Mouse (Mus musculus): ENCODE results near the gene Pkd1l2. TPM values are rescaled to one million over a fixed set of nuclear protein-coding genes. Genes with fewer than 3 reads are reported as not detected.

Gene Pkd1l2
- total and polyA plus RNA-seq, 2 experiments from 2014 or later: under 0.01 to 0.17 TPM

DNA sequence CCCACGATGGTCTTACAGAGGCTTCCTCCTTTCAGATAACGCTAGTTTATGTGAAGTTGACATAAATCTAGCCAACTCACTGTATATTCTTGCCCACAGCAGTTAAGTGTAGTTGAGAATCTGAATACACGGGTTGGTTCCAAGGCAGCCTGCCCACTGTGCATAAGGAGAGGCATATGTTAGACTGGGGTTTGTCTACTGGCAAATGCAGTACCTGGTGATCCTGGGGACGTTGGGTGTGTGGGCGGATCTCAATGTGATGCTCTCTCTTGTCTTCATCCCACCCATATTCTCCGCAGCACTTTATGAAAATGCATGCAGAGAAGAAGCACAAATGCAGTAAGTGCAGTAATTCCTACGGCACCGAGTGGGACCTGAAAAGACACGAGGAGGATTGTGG lies 127.8 kb downstream of the Pkd1l2 start:
- Histone ChIP-seq H3K9ac (replicated peaks; ENCODE audit: low read length, poor library complexity, severe bottlenecking) (no peak overlapping the region), H3K27me3 (ENCODE audit: insufficient read depth, low read length) (no peaks in the 10 kb centered on the region), H3K36me3 (ENCODE audit: insufficient read depth, low read length) (peaks cover 54% of the 10 kb centered on the region), H3K4me2 (ENCODE audit: low read depth, low read length, poor library complexity, severe bottlenecking) (no peak overlapping the region), H3K4me3 (ENCODE audit: low read depth, low read length) (no peak overlapping the region), H3K27ac (ENCODE audit: low read depth, low read length) (no peak overlapping the region), H3K4me1 (ENCODE audit: insufficient read depth, low read length) (no peaks in the 10 kb centered on the region), H3K9me3 (ENCODE audit: low read length) (no peaks in the 10 kb centered on the region)
- ATAC-seq (ENCODE audit: low FRiP score) (no peak), DNase-seq (ENCODE audit: low spot score) (no peak)
- 94% methylated on average over 9 of the region's 9 CpGs for WGBS
- TF ChIP-seq CTCF (IDR thresholded peaks at IDR 0.05): no peak

DNA sequence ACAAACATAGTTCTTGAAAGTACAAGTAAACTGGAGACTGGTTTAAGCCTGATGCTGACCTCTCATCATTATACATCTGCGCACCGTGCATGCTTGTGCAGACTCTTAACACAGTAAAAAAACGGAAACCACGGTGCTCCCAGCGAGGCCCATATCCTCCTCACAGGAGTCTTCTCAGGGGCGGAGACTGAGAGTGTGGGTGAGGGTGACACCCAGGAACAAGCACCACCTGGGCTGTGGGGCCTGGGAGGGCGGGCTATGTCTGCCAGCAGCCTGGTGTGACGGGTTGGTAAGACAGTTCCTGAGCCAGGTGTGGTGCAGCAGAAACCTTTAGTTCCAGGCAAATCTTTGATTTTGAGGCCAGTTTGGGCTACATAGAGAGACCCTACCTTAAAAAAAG lies 129.8 kb downstream of the Pkd1l2 start:
- ATAC-seq (ENCODE audit: low FRiP score) (no peak), DNase-seq (ENCODE audit: low spot score) (no peak)
- H3K9me3 ChIP-seq (ENCODE audit: low read length): no peaks in the 10 kb centered on the region
- TF ChIP-seq CTCF (IDR thresholded peaks at IDR 0.05): no peak
- H3K4me3 ChIP-seq (ENCODE audit: low read depth, low read length): no peak overlapping the region
- no peak overlapping the region for H3K9ac ChIP-seq (replicated peaks; ENCODE audit: low read length, poor library complexity, severe bottlenecking)
- H3K36me3 ChIP-seq (ENCODE audit: insufficient read depth, low read length): peaks cover 40% of the 10 kb centered on the region
- no peak overlapping the region for H3K4me2 ChIP-seq (ENCODE audit: low read depth, low read length, poor library complexity, severe bottlenecking)
- 91% methylated on average over 8 of the region's 8 CpGs for WGBS
- no peaks in the 10 kb centered on the region for H3K27me3 ChIP-seq (ENCODE audit: insufficient read depth, low read length)
- H3K4me1 ChIP-seq (ENCODE audit: insufficient read depth, low read length): no peaks in the 10 kb centered on the region
- H3K27ac ChIP-seq (ENCODE audit: low read depth, low read length): no peak overlapping the region

DNA sequence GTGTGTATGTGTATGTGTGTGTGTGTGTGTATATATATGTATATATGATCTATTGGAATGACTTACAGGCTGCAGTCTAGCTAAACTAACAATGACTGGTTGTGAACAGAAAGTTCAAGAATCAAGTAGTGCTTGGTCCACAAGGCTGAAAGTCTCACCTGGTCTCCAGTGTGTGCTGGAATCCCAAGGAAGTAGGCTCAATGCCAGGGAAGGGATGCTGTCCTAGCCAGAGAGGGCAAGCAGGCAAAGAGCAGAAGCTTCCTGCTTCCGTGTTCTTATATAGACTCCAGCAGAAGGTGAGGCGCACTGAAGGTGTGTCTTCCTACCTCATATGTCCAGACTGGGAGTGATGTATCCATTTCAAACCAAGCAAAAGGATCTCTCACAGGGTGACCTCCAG lies 130.5 kb downstream of the Pkd1l2 start:
- TF ChIP-seq CTCF (IDR thresholded peaks at IDR 0.05): no peak
- no peak overlapping the region for H3K4me3 ChIP-seq (ENCODE audit: low read depth, low read length)
- H3K4me1 ChIP-seq (ENCODE audit: insufficient read depth, low read length): no peaks in the 10 kb centered on the region
- 97% methylated on average over 2 of the region's 2 CpGs for WGBS
- DNase-seq (ENCODE audit: low spot score): no peak
- no peak for ATAC-seq (ENCODE audit: low FRiP score)
- H3K36me3 ChIP-seq (ENCODE audit: insufficient read depth, low read length): peaks cover 33% of the 10 kb centered on the region
- H3K9me3 ChIP-seq (ENCODE audit: low read length): no peaks in the 10 kb centered on the region
- H3K4me2 ChIP-seq (ENCODE audit: low read depth, low read length, poor library complexity, severe bottlenecking): no peak overlapping the region
- H3K9ac ChIP-seq (replicated peaks; ENCODE audit: low read length, poor library complexity, severe bottlenecking): no peak overlapping the region
- H3K27ac ChIP-seq (ENCODE audit: low read depth, low read length): no peak overlapping the region
- no peaks in the 10 kb centered on the region for H3K27me3 ChIP-seq (ENCODE audit: insufficient read depth, low read length)

DNA sequence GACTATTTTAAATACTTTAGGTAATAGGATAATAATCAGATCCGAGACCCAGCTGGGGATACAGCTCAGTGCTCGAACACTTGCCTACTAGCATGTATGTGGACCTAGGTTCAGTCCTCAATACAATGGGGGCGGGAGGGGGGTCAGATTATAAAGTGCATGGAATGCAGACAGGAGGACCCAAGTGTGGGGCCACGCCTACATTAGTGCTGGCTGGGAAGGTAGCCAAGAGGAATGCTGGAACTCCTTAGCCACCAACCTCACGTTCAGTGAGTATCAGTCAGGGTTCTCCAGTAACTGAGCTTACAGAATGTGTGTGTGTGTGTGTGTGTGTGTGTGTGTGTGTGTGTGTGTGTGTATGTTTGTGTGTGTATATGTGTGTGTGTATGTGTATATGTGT lies 130.9 kb downstream of the Pkd1l2 start:
- Histone ChIP-seq H3K9me3 (ENCODE audit: low read length) (no peaks in the 10 kb centered on the region), H3K4me3 (ENCODE audit: low read depth, low read length) (no peak overlapping the region), H3K36me3 (ENCODE audit: insufficient read depth, low read length) (peaks cover 29% of the 10 kb centered on the region), H3K4me1 (ENCODE audit: insufficient read depth, low read length) (no peaks in the 10 kb centered on the region), H3K4me2 (ENCODE audit: low read depth, low read length, poor library complexity, severe bottlenecking) (no peak overlapping the region), H3K9ac (replicated peaks; ENCODE audit: low read length, poor library complexity, severe bottlenecking) (no peak overlapping the region), H3K27me3 (ENCODE audit: insufficient read depth, low read length) (no peaks in the 10 kb centered on the region), H3K27ac (ENCODE audit: low read depth, low read length) (no peak overlapping the region)
- 85% methylated on average over 5 of the region's 5 CpGs for WGBS
- ATAC-seq (ENCODE audit: low FRiP score) (no peak), DNase-seq (ENCODE audit: low spot score) (no peak)
- no peak for TF ChIP-seq CTCF (IDR thresholded peaks at IDR 0.05)

DNA sequence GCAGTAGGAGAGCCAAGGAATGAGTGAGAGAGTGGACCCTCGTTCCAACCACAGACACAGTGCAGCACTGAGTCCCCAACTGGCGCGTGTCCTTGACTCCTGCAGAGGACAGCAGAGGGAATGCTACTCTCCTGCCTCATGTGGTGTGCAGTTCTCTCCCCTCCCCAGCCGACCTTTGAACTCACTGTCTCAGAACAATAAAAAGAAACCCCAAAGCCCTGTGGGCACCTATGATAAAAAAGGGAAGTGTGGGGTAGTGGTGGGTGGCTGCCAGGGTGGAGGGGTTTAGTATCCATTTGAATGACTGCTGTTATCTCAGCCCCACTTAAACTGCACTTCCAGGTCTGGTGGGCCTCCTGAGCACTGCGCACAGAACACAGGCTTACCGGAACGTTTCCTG lies 134.7 kb downstream of the Pkd1l2 start:
- ATAC-seq (ENCODE audit: low FRiP score) (no peak), DNase-seq (ENCODE audit: low spot score) (no peak)
- H3K9ac ChIP-seq (replicated peaks; ENCODE audit: low read length, poor library complexity, severe bottlenecking): no peak overlapping the region
- no peaks in the 10 kb centered on the region for H3K9me3 ChIP-seq (ENCODE audit: low read length)
- no peaks in the 10 kb centered on the region for H3K36me3 ChIP-seq (ENCODE audit: insufficient read depth, low read length)
- H3K27ac ChIP-seq (ENCODE audit: low read depth, low read length): no peak overlapping the region
- no peak for TF ChIP-seq CTCF (IDR thresholded peaks at IDR 0.05)
- no peak overlapping the region for H3K4me2 ChIP-seq (ENCODE audit: low read depth, low read length, poor library complexity, severe bottlenecking)
- H3K4me3 ChIP-seq (ENCODE audit: low read depth, low read length): no peak overlapping the region
- no peaks in the 10 kb centered on the region for H3K27me3 ChIP-seq (ENCODE audit: insufficient read depth, low read length)
- H3K4me1 ChIP-seq (ENCODE audit: insufficient read depth, low read length): no peaks in the 10 kb centered on the region; the same call in 1 of the 2 replicates
- WGBS: 85% methylated on average over 7 of the region's 7 CpGs

DNA sequence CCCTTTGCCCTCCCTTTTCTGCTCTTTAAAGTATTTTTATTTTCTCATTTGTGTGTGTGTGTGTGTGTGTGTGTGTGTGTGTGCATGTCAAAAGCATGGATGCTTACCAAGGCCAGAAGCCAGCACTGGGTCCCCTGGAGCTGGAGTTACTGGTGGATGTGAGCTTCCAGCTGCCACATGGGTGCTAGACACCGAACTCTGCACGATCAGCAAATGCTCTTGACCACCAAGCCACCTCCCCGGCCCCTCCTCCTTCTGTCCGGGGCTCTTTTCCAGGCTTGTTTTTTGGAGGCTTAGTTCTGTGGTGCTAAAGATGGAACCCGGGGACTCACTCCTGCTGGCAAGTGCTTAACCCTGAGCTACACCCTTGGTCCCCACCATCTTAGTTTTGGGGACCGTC lies 135.4 kb downstream of the Pkd1l2 start:
- no peak overlapping the region for H3K4me2 ChIP-seq (ENCODE audit: low read depth, low read length, poor library complexity, severe bottlenecking)
- no peaks in the 10 kb centered on the region for H3K9me3 ChIP-seq (ENCODE audit: low read length)
- no peak for DNase-seq (ENCODE audit: low spot score)
- no peak overlapping the region for H3K27ac ChIP-seq (ENCODE audit: low read depth, low read length)
- H3K4me3 ChIP-seq (ENCODE audit: low read depth, low read length): no peak overlapping the region
- no peaks in the 10 kb centered on the region for H3K27me3 ChIP-seq (ENCODE audit: insufficient read depth, low read length)
- no peaks in the 10 kb centered on the region for H3K36me3 ChIP-seq (ENCODE audit: insufficient read depth, low read length)
- no peak for ATAC-seq (ENCODE audit: low FRiP score)
- WGBS: 90% methylated on average over 6 of the region's 6 CpGs
- H3K4me1 ChIP-seq (ENCODE audit: insufficient read depth, low read length): no peaks in the 10 kb centered on the region; the same call in 1 of the 2 replicates
- no peak overlapping the region for H3K9ac ChIP-seq (replicated peaks; ENCODE audit: low read length, poor library complexity, severe bottlenecking)
- no peak for TF ChIP-seq CTCF (IDR thresholded peaks at IDR 0.05)
